Mouse (Mus musculus) lung, postnatal 0 days (tissue): ENCODE data around the gene Il21. TPM values are rescaled to one million over a fixed set of nuclear protein-coding genes. Genes with fewer than 3 reads are reported as not detected.

Source experiments
- ATAC-seq: fragments of 200-750 bp; cut with Nextera tagmentation; 2 replicates; pipeline ENCODE4 v1.8.0; 2017; ENCODE audit warnings: moderate library complexity
- DNase-seq: peaks from one replicate; pipeline ENCODE4 v3.0.0-alpha.2; 2016; ENCODE audit warnings: low spot score
- H3K27ac ChIP-seq: fragments of 300-500 bp; sonication (generic); 2 replicates; pipeline ENCODE4 v1.5.1; 2014; ENCODE audit warnings: antibody characterized with exemption, mild to moderate bottlenecking, low read length, mixed read lengths
- H3K27me3 ChIP-seq: fragments of 300-500 bp; sonication (generic); replicated peaks from 2 replicates; pipeline ENCODE4 v1.6.1; 2014; ENCODE audit warnings: low read length, mixed read lengths; ENCODE audit not compliant: insufficient read depth
- H3K36me3 ChIP-seq: fragments of 300-500 bp; sonication (generic); 2 replicates; pipeline ENCODE4 v1.6.1; 2014; ENCODE audit warnings: low read length, mixed read lengths; ENCODE audit not compliant: insufficient read depth
- H3K4me1 ChIP-seq: fragments of 300-500 bp; sonication (generic); 2 replicates; pipeline ENCODE4 v1.6.1; 2014; ENCODE audit warnings: antibody characterized with exemption, low read depth, low read length, mixed read lengths; ENCODE audit not compliant: insufficient read depth
- H3K4me2 ChIP-seq: fragments of 300-500 bp; sonication (generic); replicated peaks from 2 replicates; pipeline ENCODE4 v1.6.1; 2014; ENCODE audit warnings: low read depth, mild to moderate bottlenecking, low read length, moderate library complexity, mixed read lengths
- H3K4me3 ChIP-seq: fragments of 300-500 bp; sonication (generic); 2 replicates; pipeline ENCODE4 v1.5.1; 2014; ENCODE audit warnings: low read depth, low read length
- H3K9ac ChIP-seq: fragments of 300-500 bp; sonication (generic); replicated peaks from 2 replicates; pipeline ENCODE4 v1.6.1; 2014; ENCODE audit warnings: low read depth, mild to moderate bottlenecking
- H3K9me3 ChIP-seq: fragments of 300-500 bp; sonication (generic); 2 replicates; pipeline ENCODE4 v1.6.1; 2016; ENCODE audit warnings: low read length, mixed read lengths
- CTCF ChIP-seq: IDR thresholded peaks from 2 replicates; pipeline ENCODE4 v1.5.1; 2016; ENCODE audit warnings: antibody characterized with exemption, mild to moderate bottlenecking
- EP300 ChIP-seq: IDR thresholded peaks from 2 replicates; pipeline ENCODE4 v1.6.1; 2016; ENCODE audit warnings: antibody characterized with exemption, mild to moderate bottlenecking, control low read depth
- WGBS: fragments of 180-500 bp; shearing (Covaris S2); extraction: QIAGEN DNeasy Blood & Tissue Kit; methylation state at CpG from one replicate; pipeline ENCODE4 v1.1.7; 2014; 5-methylcytosine and 5-hydroxymethylcytosine counted together
- polyA plus RNA-seq: library from polyadenylated mRNA; unstranded; fragments of >200 nt; fragmentation: Nextera tagmentation; extraction: Ambion mirVana; gene quantifications from 2 replicates; pipeline ENCODE4 v1.2.1, GENCODE M21; 2015

Il21 gene
- not detected in 2 replicates for polyA plus RNA-seq

DNA sequence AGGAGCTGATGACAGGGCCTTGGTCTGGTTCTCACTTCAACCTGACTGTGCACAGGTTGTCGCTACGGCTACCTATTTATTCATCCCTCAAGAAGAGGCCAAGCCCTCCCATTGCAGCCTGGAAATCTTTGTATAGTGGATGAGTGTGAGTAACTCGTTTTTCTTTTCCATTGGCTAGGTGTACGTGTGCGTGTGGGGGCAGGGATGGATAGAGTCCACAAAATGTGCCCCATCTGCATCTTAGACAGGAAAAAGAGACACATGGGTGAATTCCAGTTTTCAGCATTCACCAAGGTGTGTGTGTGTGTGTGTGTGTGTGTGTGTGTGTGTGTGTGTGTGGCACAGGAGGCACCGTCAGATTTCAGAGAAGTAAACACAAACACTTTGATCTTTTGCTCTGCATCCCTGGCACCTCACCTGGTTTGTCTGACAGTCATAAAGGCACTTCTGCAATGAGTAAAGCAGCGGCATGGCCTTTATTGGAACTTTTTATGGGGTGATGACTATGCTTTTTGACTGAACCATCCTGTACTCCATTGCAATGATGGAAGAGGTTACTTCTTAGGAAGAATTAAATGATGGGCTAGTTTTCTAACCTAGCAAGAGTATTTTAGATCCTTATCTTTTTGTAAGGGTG lies at the start of gene Il21:
Gene Il21, minus strand, starts transcription at position 51 of the 637 bp plus-strand sequence.
- ATAC-seq (no peak), DNase-seq (no peak)
- no peak within 1 kb of the TSS for H3K27ac ChIP-seq
- no peak within 1 kb of the TSS for H3K4me2 ChIP-seq
- H3K27me3 ChIP-seq, result no peaks in the 10 kb centered on the region
- 78% methylated on average over 7 of the region's 7 CpGs for WGBS
- TF ChIP-seq EP300 (no peak), CTCF (no peak)
- H3K4me1 ChIP-seq, result no peaks in the 10 kb centered on the region
- H3K9ac ChIP-seq, result no peak within 1 kb of the TSS
- H3K9me3 ChIP-seq, result no peaks in the 10 kb centered on the region
- H3K36me3 ChIP-seq, result no peaks in the 10 kb centered on the region
- H3K4me3 ChIP-seq, result no peak within 1 kb of the TSS

DNA sequence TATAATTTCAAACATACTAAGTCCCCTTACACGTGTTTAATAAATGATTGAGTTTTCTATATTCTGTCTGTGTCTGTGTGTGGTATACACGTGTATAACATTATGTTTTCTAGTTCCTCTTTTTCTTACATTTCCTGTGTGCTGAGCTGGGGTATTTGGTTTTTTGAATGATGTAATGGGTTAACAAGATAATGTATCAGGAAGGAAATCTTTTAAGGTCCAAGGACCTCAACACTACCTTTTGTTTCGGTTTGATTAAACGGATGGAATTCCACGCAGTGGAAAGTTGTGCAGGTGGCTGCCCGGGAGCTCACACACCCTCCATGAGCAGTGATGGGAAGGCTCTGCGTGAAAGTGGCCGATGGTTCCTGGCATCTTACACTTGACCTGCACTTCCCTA lies 48.4 kb upstream of the Il21 start:
- Histone ChIP-seq H3K4me2 (no peak overlapping the region), H3K9me3 (no peaks in the 10 kb centered on the region), H3K27ac (no peak overlapping the region), H3K4me1 (no peaks in the 10 kb centered on the region), H3K9ac (no peak overlapping the region), H3K4me3 (no peak overlapping the region), H3K27me3 (no peaks in the 10 kb centered on the region), H3K36me3 (no peaks in the 10 kb centered on the region)
- 51% methylated on average over 8 of the region's 8 CpGs for WGBS
- DNase-seq, result no peak
- no peak for ATAC-seq
- TF ChIP-seq CTCF (no peak), EP300 (no peak)

DNA sequence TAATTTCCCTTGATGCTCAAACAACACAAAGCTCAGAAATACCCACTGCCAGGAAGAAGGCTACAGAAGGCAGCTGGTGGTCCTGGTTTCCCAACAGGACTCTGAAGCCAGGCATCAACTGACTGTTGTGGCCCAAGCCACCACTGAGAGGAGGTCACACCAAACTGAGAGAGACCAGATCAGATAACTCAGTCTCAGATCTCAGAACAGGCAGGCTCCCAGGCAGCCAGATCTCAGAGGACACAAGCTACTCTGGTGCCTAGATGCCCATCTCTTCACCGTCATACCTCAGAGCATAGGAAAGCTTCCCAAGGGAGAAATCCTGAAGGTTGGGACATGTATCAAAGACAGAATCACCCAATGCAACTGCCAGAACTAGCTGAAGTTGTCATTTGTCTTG lies 47.8 kb upstream of the Il21 start:
- no peaks in the 10 kb centered on the region for H3K4me1 ChIP-seq
- no peaks in the 10 kb centered on the region for H3K36me3 ChIP-seq
- H3K9ac ChIP-seq, result no peak overlapping the region
- no peaks in the 10 kb centered on the region for H3K27me3 ChIP-seq
- H3K4me2 ChIP-seq, result no peak overlapping the region
- no peaks in the 10 kb centered on the region for H3K9me3 ChIP-seq
- no peak for DNase-seq
- no peak for ATAC-seq
- TF ChIP-seq EP300, result no peak
- no peak for TF ChIP-seq CTCF
- H3K4me3 ChIP-seq, result no peak overlapping the region
- no peak overlapping the region for H3K27ac ChIP-seq
- 77% methylated on average over 1 of the region's 1 CpGs for WGBS

DNA sequence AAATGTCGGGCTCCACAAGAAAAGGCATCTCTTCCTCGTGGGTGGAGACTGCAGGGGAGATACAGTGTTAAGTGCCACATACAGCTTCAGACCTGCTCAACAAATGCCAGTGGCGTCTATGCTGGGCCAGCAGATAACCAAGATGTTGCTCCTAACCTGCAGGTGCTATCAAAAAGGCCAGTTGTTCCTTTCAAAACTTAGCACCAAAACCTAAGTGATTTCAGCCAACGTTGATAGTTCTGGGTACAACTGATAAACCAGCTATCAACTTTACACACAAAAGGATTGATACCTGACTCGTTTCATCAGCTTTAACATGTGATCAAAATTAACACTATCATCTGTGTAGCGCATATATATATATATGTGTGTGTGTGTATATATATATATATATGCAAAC lies 42.2 kb upstream of the Il21 start:
- TF ChIP-seq EP300 (no peak), CTCF (no peak)
- WGBS, result 69% methylated on average over 6 of the region's 6 CpGs
- H3K27ac ChIP-seq, result no peak overlapping the region
- H3K4me1 ChIP-seq, result no peaks in the 10 kb centered on the region
- H3K4me3 ChIP-seq, result no peak overlapping the region
- H3K4me2 ChIP-seq, result no peak overlapping the region
- no peak overlapping the region for H3K9ac ChIP-seq
- no peak for ATAC-seq
- no peaks in the 10 kb centered on the region for H3K9me3 ChIP-seq
- H3K27me3 ChIP-seq, result no peaks in the 10 kb centered on the region
- DNase-seq, result no peak
- H3K36me3 ChIP-seq, result no peaks in the 10 kb centered on the region

DNA sequence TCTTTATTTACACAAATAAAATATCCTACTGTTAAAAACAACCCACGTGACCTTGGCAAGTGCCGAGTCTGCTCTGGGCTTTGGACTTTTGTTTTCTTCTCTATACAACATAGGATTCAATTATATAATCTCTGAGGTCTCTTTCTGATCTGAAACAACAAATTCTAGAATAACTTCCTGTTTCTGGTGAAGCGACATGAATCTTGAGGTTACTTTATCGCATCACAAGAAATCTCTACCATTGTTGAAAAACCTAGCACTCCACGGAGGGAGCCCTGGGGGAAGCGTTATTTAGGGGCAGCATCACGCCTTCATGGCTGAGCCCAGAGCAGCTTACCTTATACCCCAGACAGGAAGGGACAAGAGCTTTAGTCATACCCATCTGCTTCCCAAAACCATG lies 40.7 kb upstream of the Il21 start:
- TF ChIP-seq EP300, result no peak
- TF ChIP-seq CTCF, result no peak
- no peak for ATAC-seq
- Histone ChIP-seq H3K4me3 (no peak overlapping the region), H3K9me3 (no peaks in the 10 kb centered on the region), H3K4me2 (no peak overlapping the region), H3K27me3 (no peaks in the 10 kb centered on the region), H3K36me3 (no peaks in the 10 kb centered on the region), H3K9ac (no peak overlapping the region), H3K4me1 (no peaks in the 10 kb centered on the region), H3K27ac (no peak overlapping the region)
- no peak for DNase-seq
- 77% methylated on average over 7 of the region's 7 CpGs for WGBS

DNA sequence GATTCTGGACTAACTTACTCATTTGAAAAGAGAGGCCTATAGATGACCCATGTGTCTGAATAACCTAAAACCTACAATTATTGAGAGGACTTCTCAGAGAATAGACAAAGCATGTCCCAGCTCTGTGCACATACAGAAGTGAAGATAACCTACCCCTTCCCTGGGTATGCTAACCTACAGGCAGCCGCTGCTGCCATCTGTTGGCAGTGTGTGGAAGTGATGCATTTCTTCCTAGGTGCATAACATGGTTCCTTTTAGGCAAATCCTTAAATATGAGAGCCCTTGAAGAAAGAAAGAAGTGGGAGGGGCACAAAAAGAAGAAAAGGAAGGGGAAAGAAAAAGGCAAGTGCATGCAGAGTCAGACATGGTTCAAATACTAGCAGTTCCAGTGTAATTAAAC lies 38.8 kb upstream of the Il21 start:
- ATAC-seq (no peak), DNase-seq (peak; percentile 49)
- Histone ChIP-seq H3K4me2 (no peak overlapping the region), H3K4me3 (no peak overlapping the region), H3K9me3 (no peaks in the 10 kb centered on the region), H3K27ac (no peak overlapping the region), H3K9ac (no peak overlapping the region), H3K36me3 (no peaks in the 10 kb centered on the region), H3K27me3 (no peaks in the 10 kb centered on the region), H3K4me1 (no peaks in the 10 kb centered on the region)
- 3% methylated on average over 1 of the region's 1 CpGs for WGBS
- TF ChIP-seq CTCF (peak; percentile 82), EP300 (no peak)

GRCm38 (mm10) chr3:37269926-37270325 lies 37.5 kb upstream of the Il21 start:
- DNase-seq (no peak), ATAC-seq (no peak)
- no peak overlapping the region for H3K4me3 ChIP-seq
- no peak overlapping the region for H3K4me2 ChIP-seq
- TF ChIP-seq EP300 (no peak), CTCF (no peak)
- WGBS, result 84% methylated on average over 4 of the region's 4 CpGs
- no peaks in the 10 kb centered on the region for H3K27me3 ChIP-seq
- no peak overlapping the region for H3K27ac ChIP-seq
- no peaks in the 10 kb centered on the region for H3K36me3 ChIP-seq
- no peak overlapping the region for H3K9ac ChIP-seq
- no peaks in the 10 kb centered on the region for H3K9me3 ChIP-seq
- H3K4me1 ChIP-seq, result no peaks in the 10 kb centered on the region
